Mouse (Mus musculus): ENCODE measurements around the gene Scnn1a. TPM values are rescaled to one million over a fixed set of nuclear protein-coding genes. Genes with fewer than 3 reads are reported as not detected.
A peak's percentile ranks its signal among the peaks of the same experiment; 100 is the strongest.

Scnn1a gene
- total RNA-seq, 2 experiments from 2014 or later, result 1.5 to 2.1 TPM

DNA sequence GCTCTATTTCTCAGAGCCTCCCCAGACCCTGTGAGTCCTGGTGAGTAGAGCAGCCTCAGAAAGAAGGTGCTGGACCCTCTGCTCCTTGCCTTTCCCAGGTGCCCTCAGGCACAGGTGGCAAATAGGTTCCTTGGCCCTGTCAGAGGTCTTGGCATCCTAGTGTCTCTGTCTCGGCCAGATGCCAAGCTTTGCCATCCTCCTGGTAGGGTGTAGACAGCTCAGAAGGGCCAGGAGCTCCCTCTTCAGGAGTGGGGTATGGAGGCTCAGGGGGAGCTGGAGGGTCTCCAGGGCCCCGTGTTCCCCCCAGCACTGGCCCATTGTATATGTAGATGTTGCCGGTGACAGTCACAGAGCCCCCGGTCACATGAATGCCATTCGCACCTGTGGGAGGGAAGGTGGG is 13.4 kb upstream of the Scnn1a start:
- intact Hi-C loops (cut with DNase I), result no loop called here

GRCm38 (mm10) chr6:125308921-125309320 is 11.5 kb upstream of the Scnn1a start:
- intact Hi-C loops (cut with DNase I), result no loop called here
- no peak for DNase-seq

More for the DNA sequence above, 13.4 kb upstream of the Scnn1a start:
- DNase-seq, result no peak

DNA sequence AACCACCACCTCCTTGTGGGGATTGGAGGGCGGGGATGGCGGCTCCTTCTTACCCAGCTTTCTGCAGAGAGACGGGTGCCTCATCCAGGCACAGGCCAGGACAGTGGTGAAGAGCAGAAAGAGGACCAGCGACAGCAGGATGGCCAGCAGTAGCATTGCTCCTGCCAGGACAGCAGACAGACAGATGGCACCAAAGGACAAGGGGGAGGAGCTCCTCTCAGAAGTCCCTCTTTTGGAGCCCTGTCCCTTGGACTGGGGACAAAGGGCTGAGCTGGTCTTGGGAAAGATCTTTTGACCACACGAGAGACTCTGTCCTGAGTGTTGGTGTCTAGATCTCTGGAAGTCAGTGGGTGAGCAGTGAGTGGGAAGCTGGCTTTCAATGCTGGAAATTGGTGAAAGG is 11.1 kb upstream of the Scnn1a start:
- peak; percentile 29 for DNase-seq
- intact Hi-C loops (cut with DNase I), result no loop called here

DNA sequence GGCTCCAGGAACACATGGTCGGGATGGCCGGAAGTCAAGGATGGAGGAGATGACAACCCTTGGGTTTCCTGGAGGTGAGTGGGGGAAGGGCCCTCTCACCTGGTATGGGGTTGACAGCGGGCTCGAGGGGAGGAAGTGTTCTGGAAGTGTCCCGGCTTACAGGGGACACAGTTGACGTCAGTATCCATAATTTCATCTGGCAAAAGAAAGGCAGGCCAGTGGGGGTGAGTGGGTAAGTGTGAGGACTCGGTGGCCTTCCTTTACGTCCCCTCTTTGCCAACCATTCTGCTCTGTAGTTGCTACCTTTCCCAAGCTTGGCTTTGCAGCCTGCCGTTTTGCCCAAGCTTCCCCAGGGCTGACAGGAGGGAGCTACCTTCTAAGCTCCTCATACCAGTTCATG is 8.3 kb upstream of the Scnn1a start:
- intact Hi-C loops (cut with DNase I), result no loop called here
- no peak for DNase-seq

- DNase-seq, result no peak
- intact Hi-C loops (cut with DNase I), result no loop called here
These were observed 7.7 kb upstream of the Scnn1a start for GRCm38 (mm10) chr6:125312581-125313355.

DNA sequence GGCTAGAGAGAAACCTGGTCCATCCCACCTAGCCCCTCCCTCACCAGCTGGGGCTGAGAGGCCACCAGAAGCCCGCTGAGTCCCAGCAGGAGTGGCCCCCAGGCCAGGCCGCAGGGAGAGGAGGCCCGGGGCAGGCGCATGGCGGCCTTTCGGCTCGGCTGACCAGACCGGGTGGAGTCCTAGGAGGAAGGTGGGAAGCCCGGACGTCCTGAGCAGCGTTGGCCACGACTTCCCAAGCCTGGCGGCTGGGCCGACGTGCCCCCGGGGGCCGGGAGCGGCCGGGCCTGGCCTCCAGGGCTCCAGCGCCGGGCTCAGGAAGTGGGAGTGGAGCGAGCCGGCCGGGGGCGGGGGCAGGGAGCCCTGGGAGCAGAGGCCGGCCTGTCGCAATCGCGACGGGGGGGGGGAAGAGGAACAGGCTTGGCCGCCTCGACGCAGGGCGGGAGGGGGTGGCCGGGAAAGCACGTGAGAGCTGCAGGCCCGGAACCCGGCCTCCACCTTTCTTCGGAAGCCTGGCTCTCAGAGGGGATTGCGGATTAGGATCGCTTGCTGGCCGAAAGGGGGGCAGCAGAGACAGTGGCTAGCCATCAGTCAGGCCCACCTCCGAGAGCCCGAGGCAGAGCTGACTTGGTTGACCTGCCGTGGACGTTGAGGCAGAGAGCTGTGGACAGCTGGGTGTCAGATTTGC is 6.8 kb upstream of the Scnn1a start, which contains the start of gene Ltbr:
TSS of gene Ltbr (minus strand) at position 340 of the 685 bp plus-strand sequence.
- intact Hi-C loops (cut with DNase I), result no loop called here
- peak; percentile 73 for DNase-seq

GRCm38 (mm10) chr6:125314231-125314563 is 6.3 kb upstream of the Scnn1a start:
- intact Hi-C loops (cut with DNase I), result no loop called here
- DNase-seq, result no peak

- intact Hi-C loops (cut with DNase I), result no loop called here
- DNase-seq, result no peak
These were observed 5.7 kb upstream of the Scnn1a start for GRCm38 (mm10) chr6:125314746-125315145.

DNA sequence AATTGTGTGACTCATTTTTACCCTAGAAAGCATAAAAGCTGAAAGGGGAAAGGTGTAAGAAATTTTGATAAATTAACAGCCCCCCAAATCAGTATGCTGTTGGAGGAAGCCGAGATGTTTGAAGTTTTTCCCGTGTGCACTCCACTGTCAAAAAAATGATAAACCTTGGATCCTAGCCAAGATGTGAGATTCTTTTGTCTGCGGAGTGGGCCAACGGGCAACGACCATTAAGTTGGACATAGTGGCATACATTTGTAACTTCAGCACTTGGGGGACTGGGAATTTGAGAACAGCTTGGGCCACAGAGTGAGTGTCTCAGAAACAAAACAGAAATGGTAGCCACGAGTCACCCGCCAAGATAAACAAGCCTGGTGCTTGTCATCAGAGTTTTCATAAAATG is 3.4 kb upstream of the Scnn1a start:
- no peak for DNase-seq
- intact Hi-C loops (cut with DNase I), result no loop called here

DNA sequence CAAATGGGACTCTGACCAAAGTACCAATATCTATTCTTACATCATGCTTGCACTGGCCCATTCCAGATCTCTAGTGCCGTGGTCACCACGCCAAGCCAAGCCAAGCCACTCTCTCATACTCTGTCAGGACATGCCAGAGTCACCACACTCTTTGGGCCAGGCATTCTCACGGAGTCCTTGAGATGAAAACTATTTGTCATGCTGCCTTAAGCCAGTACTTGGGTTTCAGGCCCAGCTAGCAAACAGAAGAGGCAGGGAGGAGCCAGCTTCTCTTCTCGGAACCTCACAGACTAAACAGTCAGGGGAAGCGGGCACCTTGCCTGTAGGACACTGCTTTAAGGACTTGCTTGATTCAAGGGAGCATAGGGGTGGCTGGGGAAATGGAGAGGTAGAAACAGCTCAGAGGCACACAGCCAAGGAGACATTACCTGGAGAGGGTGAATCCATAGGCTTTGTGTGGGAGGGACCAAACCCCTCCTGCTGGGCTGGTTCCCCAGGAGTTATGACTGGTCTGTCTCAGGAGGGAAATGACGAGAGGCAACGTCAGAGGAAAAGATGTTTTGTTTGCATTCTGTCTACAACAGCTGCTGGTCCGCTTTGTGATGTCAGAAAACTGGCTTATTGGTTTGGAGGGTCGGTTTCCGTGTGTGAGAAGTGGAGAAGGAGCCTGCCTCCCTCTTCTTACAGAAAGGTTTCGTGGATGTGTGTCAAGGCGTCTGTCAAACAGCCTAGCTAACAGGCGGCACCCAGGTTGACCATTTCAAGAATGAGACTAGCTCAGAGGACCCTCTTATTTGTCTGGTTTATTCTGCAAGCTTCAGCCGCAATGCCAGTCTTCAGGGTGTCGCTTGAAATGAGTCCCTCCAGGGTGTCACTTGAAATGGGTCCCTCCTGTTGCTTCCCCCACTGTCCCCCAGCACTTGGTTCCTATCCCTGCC is 1.2 kb upstream of the Scnn1a start:
- DNase-seq, result no peak
- intact Hi-C loops (cut with DNase I), result no loop called here

DNA sequence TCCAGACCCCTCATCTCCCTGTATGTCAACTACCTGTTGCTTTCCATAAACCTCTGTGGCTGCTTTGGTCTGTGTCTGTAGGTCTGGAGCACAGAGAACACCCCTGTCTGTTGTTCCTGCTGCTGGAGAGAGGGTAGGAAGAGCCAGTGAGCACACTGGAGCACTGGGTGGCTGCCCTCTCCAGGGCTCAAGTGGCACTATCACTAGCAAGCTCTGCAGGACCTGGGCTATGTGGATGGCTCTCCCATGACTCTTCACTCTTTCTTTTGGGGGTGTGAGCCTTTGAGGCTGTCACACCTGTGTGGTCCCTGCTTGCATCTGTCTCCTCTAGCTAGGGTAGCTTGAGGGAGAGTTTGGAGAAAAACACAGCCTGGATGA is 551 bp upstream of the Scnn1a start:
- intact Hi-C loops (cut with DNase I), result no loop called here
- no peak for DNase-seq

DNA sequence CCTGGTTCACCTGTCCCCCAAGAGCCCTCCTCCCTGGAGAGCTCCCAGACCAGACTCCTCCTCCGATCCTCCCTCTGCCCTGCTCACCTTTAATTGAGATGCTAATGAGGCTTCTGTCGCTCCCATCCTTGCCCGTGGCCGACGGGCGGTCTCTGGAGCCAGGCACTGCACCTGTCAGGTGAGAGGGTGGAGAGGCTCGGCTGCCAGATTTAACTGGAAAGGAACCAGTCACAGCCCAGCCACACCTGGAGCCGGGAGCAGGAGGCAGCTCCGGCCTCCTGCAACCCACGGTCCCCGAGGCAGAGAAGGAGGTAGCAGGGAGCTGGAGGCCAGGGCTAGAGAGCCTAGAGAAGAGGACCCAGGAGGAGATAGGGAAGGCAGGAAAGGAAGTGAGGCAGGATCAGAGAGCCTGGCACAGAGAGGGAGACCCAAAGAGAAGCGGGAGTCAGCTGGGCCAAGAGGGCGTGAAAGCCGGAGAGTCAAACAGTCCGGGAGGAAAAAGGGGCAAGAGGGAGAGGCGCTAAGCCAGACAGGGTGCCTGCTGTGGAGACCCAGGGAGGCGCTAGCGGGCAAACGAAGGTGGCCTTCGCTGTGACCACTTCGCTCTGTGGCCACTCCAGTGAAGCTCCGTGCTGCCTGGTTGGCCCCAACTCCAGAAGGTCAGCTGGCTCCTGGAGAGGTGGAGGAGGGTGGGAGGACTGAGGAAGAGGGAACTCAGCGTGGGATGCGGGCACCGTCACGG is 826 bp downstream of the Scnn1a start:
- no peak for DNase-seq
- intact Hi-C loops (cut with DNase I), result no loop called here

DNA sequence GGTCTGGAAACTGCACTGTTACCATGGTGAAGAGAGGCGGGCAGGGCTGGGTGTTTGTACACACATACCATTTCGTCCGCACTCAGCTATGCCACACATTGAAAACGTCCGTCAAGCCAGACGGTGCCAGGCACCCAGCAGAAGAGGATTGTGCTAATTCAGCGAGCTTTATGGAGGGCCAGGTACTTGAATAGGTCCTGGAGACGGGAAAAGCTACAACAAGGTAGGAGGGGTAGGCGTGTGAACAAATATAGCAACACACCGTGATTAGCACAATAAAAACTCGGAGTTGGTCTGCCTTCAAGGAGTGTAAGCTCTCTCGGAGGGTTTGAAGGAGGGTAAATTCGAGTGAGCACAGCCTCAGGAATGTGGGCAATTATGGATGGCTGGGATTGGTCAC is 2.3 kb downstream of the Scnn1a start:
- intact Hi-C loops (cut with DNase I), result no loop called here

DNA sequence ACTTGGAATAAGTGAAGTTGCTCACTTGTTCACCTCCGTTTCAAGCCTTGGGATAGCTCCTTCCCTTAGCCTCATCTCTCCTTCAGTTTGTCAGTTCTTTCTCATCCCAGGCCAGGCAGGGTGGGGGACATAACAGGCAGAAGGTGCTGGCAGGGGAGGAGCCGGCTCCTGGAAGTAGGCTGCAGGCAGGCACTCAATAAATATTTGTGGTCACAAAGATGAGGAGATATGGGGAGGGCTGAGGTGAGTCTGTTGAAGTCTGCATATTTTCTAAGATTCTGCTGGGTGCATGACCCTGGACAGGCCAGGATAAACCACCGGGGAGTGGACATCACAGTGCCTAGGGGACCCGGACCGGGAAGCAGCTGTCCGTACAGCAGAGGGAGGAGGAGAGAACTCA is 3.1 kb downstream of the Scnn1a start:
- intact Hi-C loops (cut with DNase I), result no loop called here
- DNase-seq, result no peak

More for the DNA sequence above, 2.3 kb downstream of the Scnn1a start:
- no peak for DNase-seq

DNA sequence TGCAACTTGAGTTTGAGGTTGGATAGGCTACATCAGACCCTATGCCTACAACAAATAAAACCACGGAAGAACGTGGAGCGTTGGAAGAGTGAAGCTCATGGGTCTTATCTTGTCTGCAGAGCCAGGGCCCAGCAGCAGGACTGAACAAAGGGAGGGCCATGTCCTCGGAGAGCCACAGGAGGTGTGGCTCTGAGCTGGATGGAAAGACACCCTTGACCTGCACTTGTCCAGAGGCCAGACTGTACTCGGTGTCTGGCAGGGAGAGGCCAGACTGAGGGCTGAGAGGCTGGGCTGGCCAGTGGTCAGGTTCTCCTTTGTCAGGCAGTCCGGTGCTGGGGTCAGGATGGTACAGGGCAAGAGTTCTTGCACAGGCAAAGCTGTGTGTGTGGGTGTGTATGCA is 4.9 kb downstream of the Scnn1a start:
- intact Hi-C loops (cut with DNase I), result no loop called here
- DNase-seq, result no peak

DNA sequence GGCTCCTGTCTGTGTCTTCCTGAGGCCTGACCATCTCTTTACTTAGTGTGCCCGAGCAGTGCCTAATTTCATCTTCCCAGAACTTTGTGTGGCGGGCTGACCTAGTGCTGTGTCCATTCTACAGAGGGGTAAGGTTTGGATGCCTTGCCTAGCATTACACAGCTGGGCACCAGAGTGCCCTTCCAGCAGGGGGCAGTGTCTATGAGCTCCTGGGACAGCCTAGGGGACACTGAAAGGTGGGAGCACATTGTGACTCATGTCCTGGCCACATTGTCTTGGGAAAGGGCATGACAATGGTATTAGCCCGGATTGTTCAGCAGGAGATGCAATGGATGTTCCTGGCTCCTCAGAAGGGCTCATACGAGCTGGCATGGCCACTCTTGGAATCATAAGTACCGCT is 7.8 kb downstream of the Scnn1a start:
- intact Hi-C loops (cut with DNase I), result no loop called here
- no peak for DNase-seq

- intact Hi-C loops (cut with DNase I), result no loop called here
- DNase-seq, result peak; percentile 71
These were observed 10.3 kb downstream of the Scnn1a start for GRCm38 (mm10) chr6:125330626-125331326.

DNA sequence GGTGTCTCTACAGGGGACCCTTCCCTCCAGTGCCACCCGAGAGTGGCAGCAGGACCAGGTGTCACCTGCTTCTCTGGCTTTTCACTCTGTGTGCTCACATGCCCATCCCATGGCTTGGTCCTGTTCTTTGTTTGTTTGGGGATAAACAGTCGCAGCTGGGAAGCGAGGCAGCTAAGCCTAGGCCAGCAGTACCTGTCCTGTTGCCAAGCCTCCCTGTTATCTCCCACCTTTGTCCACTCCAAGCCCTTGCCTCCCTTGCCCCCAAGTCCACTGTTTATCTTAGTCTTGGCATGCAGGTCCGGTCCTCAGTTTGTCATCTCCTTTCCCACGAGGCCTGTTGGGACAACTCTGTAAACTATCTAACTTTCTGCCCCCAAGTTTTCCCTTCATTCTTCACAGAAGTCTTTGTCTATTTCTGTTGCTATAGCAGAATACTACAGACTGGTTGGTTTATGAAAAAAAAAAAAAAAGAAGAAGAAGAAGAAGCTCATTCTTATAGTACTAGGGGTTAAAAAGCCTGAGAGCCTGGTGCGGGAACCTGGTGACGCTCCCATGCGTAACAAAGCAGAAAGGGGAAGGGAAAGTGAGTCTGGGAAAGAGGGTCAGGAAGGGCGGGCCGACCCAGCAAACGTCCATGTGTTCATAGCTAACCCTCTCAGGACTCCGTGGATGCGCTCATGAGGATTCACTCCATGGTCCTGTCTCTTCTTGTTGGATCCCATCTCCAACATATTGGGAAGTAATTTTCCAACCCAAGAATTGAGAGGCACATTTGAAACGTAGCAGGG is 12.8 kb downstream of the Scnn1a start:
- no peak for DNase-seq
- intact Hi-C loops (cut with DNase I), result no loop called here

- intact Hi-C loops (cut with DNase I), result no loop called here
- no peak for DNase-seq
These were observed 13.9 kb downstream of the Scnn1a start for GRCm38 (mm10) chr6:125334356-125334755.

All from left cerebral cortex, postnatal 4 days (tissue).